Mouse (Mus musculus) stomach, embryonic 16.5 days (tissue): ENCODE measurements around the gene Kcnip1. TPM values are rescaled to one million over a fixed set of nuclear protein-coding genes. Genes with fewer than 3 reads are reported as not detected.
A peak's percentile ranks its signal among the peaks of the same experiment; 100 is the strongest.

Experiments
- ATAC-seq: fragments of 200-750 bp; cut with Nextera tagmentation; 2 replicates; pipeline ENCODE4 v1.8.0; 2017; ENCODE audit warnings: moderate number of reproducible peaks, moderate TSS enrichment; ENCODE audit not compliant: insufficient read depth, low FRiP score
- H3K27ac ChIP-seq: fragments of 300-500 bp; sonication (generic); 2 replicates; pipeline ENCODE4 v1.5.1; 2014; ENCODE audit warnings: low read length
- H3K27me3 ChIP-seq: fragments of 300-500 bp; sonication (generic); 2 replicates; pipeline ENCODE4 v1.6.1; 2014; ENCODE audit warnings: low read length, control low read depth, mixed read lengths; ENCODE audit not compliant: control insufficient read depth, insufficient read depth
- H3K36me3 ChIP-seq: fragments of 300-500 bp; sonication (generic); 2 replicates; pipeline ENCODE4 v1.6.1; 2014; ENCODE audit warnings: low read length; ENCODE audit not compliant: control insufficient read depth, insufficient read depth
- H3K4me1 ChIP-seq: fragments of 300-500 bp; sonication (generic); 2 replicates; pipeline ENCODE4 v1.6.1; 2014; ENCODE audit warnings: low read length, control low read depth, mixed read lengths; ENCODE audit not compliant: control insufficient read depth, insufficient read depth
- H3K4me2 ChIP-seq: fragments of 300-500 bp; sonication (generic); 2 replicates; pipeline ENCODE4 v1.6.1; 2014; ENCODE audit warnings: low read depth, low read length, mixed read lengths
- H3K4me3 ChIP-seq: fragments of 300-500 bp; sonication (generic); replicated peaks from 2 replicates; pipeline ENCODE4 v1.5.1; 2014; ENCODE audit warnings: mild to moderate bottlenecking, low read length
- H3K9ac ChIP-seq: fragments of 300-500 bp; sonication (generic); 2 replicates; pipeline ENCODE4 v1.6.1; 2014; ENCODE audit warnings: low read length
- H3K9me3 ChIP-seq: fragments of 300-500 bp; sonication (generic); replicated peaks from 2 replicates; pipeline ENCODE4 v1.6.1; 2016; ENCODE audit warnings: low read length, control low read depth; ENCODE audit not compliant: control insufficient read depth
- WGBS: fragments of 180-500 bp; shearing (Covaris S2); extraction: QIAGEN DNeasy Blood & Tissue Kit; methylation state at CpG from one replicate; pipeline ENCODE4 v1.1.7; 2014; 5-methylcytosine and 5-hydroxymethylcytosine counted together
- polyA plus RNA-seq: library from polyadenylated mRNA; unstranded; fragments of >200 nt; fragmentation: Nextera tagmentation; extraction: Ambion mirVana; gene quantifications from 2 replicates; pipeline ENCODE4 v1.2.1, GENCODE M21; 2015

The Kcnip1 gene
- polyA plus RNA-seq, 1 experiment from 2014 or later, result 10.7 TPM

- Histone ChIP-seq H3K9ac (no peak overlapping the region), H3K4me2 (no peak overlapping the region), H3K4me3 (no peak overlapping the region), H3K27me3 (no peaks in the 10 kb centered on the region), H3K4me1 (no peaks in the 10 kb centered on the region), H3K36me3 (no peaks in the 10 kb centered on the region), H3K27ac (no peak overlapping the region), H3K9me3 (no peaks in the 10 kb centered on the region)
- WGBS, result 47% methylated on average over 7 of the region's 7 CpGs
- ATAC-seq, result no peak
Measured at GRCm38 (mm10) chr11:33655861-33656593, 336.9 kb downstream of the Kcnip1 start.

- no peak overlapping the region for H3K9ac ChIP-seq
- no peak for ATAC-seq
- no peaks in the 10 kb centered on the region for H3K36me3 ChIP-seq
- no peak overlapping the region for H3K4me3 ChIP-seq
- no peak overlapping the region for H3K4me2 ChIP-seq
- no peaks in the 10 kb centered on the region for H3K9me3 ChIP-seq
- no peaks in the 10 kb centered on the region for H3K4me1 ChIP-seq
- no peaks in the 10 kb centered on the region for H3K27me3 ChIP-seq
- H3K27ac ChIP-seq, result no peak overlapping the region
- 73% methylated on average over 3 of the region's 3 CpGs for WGBS
Measured at GRCm38 (mm10) chr11:33655221-33655620, 337.7 kb downstream of the Kcnip1 start.

GRCm38 (mm10) chr11:33654485-33654884, 338.5 kb downstream of the Kcnip1 start:
- no peaks in the 10 kb centered on the region for H3K4me1 ChIP-seq
- WGBS, result 74% methylated on average over 2 of the region's 2 CpGs
- H3K9me3 ChIP-seq, result no peaks in the 10 kb centered on the region
- H3K4me2 ChIP-seq, result no peak overlapping the region
- no peak for ATAC-seq
- H3K27ac ChIP-seq, result no peak overlapping the region
- no peak overlapping the region for H3K4me3 ChIP-seq
- no peak overlapping the region for H3K9ac ChIP-seq
- H3K27me3 ChIP-seq, result no peaks in the 10 kb centered on the region
- no peaks in the 10 kb centered on the region for H3K36me3 ChIP-seq

GRCm38 (mm10) chr11:33649358-33649757, 343.6 kb downstream of the Kcnip1 start:
- no peak for ATAC-seq
- Histone ChIP-seq H3K4me2 (no peak overlapping the region), H3K4me3 (no peak overlapping the region), H3K9ac (no peak overlapping the region), H3K27me3 (no peaks in the 10 kb centered on the region), H3K36me3 (no peaks in the 10 kb centered on the region), H3K4me1 (no peaks in the 10 kb centered on the region), H3K27ac (no peak overlapping the region), H3K9me3 (no peaks in the 10 kb centered on the region)
- 65% methylated on average over 2 of the region's 2 CpGs for WGBS

GRCm38 (mm10) chr11:33637107-33637506, 355.8 kb downstream of the Kcnip1 start:
- no peaks in the 10 kb centered on the region for H3K9me3 ChIP-seq
- H3K9ac ChIP-seq, result no peak overlapping the region
- H3K4me3 ChIP-seq, result no peak overlapping the region
- no peak for ATAC-seq
- 85% methylated on average over 2 of the region's 2 CpGs for WGBS
- no peak overlapping the region for H3K4me2 ChIP-seq
- H3K4me1 ChIP-seq, result no peaks in the 10 kb centered on the region
- H3K36me3 ChIP-seq, result no peaks in the 10 kb centered on the region
- no peaks in the 10 kb centered on the region for H3K27me3 ChIP-seq
- H3K27ac ChIP-seq, result no peak overlapping the region

GRCm38 (mm10) chr11:33627136-33627742, 365.7 kb downstream of the Kcnip1 start:
- Histone ChIP-seq H3K4me2 (no peak overlapping the region), H3K9me3 (no peaks in the 10 kb centered on the region), H3K4me3 (no peak overlapping the region), H3K27me3 (no peaks in the 10 kb centered on the region), H3K27ac (no peak overlapping the region), H3K36me3 (no peaks in the 10 kb centered on the region), H3K4me1 (no peaks in the 10 kb centered on the region), H3K9ac (no peak overlapping the region)
- 84% methylated on average over 4 of the region's 4 CpGs for WGBS
- ATAC-seq, result no peak

- H3K9me3 ChIP-seq, result no peaks in the 10 kb centered on the region
- ATAC-seq, result peak; percentile 66
- WGBS, result 6% methylated on average over 15 of the region's 15 CpGs
- H3K9ac ChIP-seq, result no peak overlapping the region
- no peak overlapping the region for H3K27ac ChIP-seq
- no peak overlapping the region for H3K4me3 ChIP-seq
- no peaks in the 10 kb centered on the region for H3K36me3 ChIP-seq
- H3K4me2 ChIP-seq, result no peak overlapping the region
- H3K4me1 ChIP-seq, result no peaks in the 10 kb centered on the region
- H3K27me3 ChIP-seq, result no peaks in the 10 kb centered on the region
Measured at GRCm38 (mm10) chr11:33614218-33614617, 378.7 kb downstream of the Kcnip1 start.

- peaks cover 6% of the 10 kb centered on the region; the same call in 1 of the 2 replicates for H3K4me1 ChIP-seq
- H3K9ac ChIP-seq, result no peak overlapping the region
- no peaks in the 10 kb centered on the region for H3K27me3 ChIP-seq
- ATAC-seq, result no peak
- no peak overlapping the region for H3K4me2 ChIP-seq
- no peak overlapping the region for H3K4me3 ChIP-seq
- H3K9me3 ChIP-seq, result no peaks in the 10 kb centered on the region
- no peaks in the 10 kb centered on the region for H3K36me3 ChIP-seq
- 8% methylated on average over 3 of the region's 3 CpGs for WGBS
- H3K27ac ChIP-seq, result no peak overlapping the region
Measured at GRCm38 (mm10) chr11:33607784-33608183, 385.2 kb downstream of the Kcnip1 start.

- Histone ChIP-seq H3K27ac (no peak overlapping the region), H3K4me3 (no peak overlapping the region), H3K9ac (no peak overlapping the region), H3K36me3 (no peaks in the 10 kb centered on the region), H3K4me2 (no peak overlapping the region), H3K9me3 (no peaks in the 10 kb centered on the region), H3K27me3 (no peaks in the 10 kb centered on the region), H3K4me1 (peaks cover 6% of the 10 kb centered on the region; the same call in 1 of the 2 replicates)
- WGBS, result 46% methylated on average over 2 of the region's 2 CpGs
- no peak for ATAC-seq
Measured at GRCm38 (mm10) chr11:33603174-33603573, 389.8 kb downstream of the Kcnip1 start.
